Mouse (Mus musculus): ENCODE measurements around the gene Gm17660.
"Not testable (repeated sequence)": the region's sequence is repeated elsewhere in the genome, so short reads cannot be mapped to it uniquely, and the experiment has no call there.

The Gm17660 gene

DNA sequence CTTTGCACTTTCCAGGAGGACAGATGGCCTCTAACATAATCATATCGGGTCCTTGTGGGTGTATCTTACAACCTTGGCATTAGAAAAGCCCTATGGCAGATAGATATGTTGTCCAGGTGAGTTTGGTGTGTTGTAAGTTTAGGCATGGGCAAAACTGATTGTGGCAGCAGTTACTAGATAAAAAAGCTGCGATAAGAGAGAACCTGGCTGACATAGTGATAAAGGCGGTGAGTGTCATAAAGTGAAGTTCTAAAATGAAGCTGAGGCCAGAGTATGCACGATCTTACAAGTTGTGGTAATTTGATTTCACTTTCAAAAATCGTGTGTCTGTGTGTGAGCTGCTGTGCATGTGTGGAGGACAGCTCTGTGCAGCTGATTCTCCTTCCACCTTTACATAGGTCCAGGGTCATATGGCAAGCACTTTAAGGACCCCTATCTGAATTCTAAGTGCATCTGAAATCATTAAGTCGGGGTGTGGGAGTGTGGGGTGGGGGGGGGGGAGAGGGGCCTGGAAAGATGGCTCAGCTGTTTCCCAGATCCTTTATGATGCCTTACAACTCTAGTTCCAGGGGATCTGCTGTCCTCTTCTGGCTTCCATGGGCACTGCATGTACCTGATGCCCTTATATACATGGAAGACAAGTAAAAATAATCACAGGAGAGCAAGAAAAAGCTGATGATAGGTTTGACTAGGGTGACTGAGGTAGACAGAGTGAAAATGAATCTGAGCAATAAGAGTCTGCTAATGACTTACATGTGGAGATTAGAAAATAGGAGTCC, 38.1 kb downstream of the Gm17660 start:
- peak; percentile 40 to 44 for DNase-seq

DNA sequence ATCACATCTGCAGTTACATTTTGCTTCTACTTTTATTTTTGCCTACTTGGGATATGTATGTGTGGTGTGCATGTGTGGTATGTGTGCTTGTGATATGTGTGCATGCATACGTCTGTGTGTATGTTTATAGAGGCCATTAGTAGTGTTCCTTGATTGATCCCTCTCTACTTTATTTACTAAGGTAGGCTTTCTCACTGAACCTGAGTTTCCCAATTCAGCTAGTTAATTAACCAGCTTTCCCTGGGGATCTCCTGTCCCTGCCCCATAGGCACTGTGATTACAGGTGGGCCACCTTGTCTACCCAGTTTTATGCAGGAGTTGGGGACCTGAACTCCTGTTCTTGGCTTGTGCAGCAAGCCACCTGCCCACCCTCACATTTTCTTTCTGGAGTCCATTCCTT, 40.7 kb downstream of the Gm17660 start:
- no peak for DNase-seq

DNA sequence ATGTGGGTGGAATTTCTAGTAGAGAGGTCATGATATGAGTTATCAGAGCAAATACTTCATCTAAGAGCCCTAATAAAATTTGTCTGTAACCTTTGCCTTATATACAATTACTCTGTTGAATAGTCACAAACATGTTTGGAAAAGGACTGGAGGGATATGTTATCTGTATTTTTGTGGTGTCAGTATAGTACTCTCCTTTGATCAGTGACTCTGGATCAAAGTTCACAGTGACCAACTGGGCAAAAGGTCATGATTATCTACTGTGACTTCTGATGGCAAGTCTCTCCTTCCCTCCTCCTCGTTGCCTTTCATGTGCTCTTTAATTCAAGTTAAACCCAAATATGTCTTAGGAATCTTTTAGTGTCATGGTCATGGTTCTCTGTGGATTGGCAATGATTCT, 41.6 kb downstream of the Gm17660 start:
- no peak for DNase-seq

DNA sequence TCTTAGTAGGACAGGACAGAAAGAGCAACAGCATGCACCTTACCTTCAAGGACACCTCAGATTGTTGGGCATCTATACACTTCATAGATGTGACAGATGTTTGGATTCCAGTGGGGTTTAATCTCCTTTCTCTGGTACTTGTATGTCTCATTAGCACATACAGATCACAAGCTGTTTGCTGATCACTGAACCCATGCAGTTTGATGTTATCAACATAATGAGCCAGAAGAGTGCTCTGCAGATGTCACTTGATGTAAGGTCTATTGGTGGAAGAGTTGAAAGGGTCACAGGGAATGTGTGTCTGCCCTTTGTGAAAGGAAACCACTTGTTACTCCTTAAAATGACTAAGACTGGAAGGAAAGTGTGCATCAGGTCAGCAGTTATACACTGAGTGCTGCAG, 42.3 kb downstream of the Gm17660 start:
- DNase-seq, result no peak

DNA sequence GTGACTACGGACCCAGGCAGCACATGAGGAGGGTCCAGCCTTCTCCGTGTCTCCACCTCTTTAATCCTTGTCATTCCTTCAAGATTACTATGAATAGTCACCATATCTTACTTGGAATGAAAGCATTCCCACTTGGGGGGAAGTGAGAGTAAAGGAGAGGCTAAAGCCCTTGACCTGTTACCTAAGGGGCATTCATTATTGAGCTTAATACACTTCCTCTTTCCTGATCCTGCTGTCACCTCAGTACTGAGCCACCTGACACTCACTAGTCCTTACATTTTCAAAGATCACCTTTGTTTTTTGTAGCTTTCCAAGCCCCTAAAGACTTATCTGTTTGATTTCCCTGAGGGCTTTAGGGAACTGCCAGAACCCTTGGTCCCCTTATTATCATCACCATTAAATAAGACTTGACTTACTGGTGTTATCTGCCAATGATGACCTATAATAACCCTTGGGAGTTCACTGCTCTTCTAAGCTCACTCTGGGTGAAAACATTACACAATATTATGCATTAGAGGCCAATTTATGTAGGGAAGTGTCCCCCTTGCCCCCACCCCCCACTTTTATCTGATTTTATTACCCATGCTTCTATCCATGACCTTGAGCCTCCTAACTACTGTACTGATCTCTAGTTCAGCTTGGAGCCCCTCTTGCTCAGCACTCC, 44.8 kb downstream of the Gm17660 start:
- no peak for DNase-seq

DNA sequence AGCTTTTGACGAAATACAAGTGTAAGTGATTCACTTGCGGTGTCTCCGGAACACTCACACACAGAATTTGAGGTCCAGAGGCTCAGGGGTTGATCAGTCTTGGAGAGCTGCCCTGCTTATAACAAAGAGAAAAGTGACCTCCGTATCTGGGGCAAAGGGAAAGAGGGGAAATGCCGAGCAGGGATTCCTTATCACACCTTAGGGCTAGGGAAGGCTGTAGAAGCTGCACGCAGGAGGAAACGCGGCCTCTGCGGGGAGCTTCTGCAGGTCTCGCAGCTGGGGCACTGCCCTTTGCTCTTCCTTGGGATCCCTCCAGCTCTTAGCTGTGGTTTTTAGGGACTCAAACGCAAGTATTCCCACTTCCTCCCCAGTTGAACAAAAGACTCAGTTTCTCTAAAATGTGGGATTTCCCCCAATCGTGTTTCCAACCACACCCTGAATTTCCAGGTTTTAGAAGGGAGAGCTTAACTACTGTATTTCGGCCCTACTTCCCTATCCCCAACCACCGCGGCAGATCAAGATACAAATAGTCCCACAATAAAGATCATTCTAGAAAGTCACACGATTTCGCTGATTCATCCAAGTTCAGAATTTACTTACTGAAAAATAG, 52.1 kb downstream of the Gm17660 start:
- no peak for DNase-seq

DNA sequence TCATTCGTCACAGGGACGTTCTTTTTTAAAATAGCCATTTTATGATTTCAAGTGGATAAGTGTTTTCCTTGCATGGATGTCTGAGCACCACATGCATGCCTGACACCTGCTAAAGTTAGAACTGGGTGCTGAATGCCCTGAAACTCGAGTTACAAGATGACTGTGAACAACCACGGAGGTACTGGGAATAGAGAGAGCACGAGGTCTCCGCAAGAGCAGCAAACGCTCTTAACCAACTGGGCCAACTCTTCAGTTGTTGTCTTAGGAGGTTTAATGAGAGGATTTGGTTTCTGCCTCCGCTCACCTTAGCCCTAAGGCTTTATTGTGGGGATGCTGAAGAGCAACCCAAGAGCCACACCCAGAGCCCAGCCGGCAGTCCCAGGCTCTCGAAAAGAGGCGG, 52.6 kb downstream of the Gm17660 start:
- DNase-seq, result no peak

DNA sequence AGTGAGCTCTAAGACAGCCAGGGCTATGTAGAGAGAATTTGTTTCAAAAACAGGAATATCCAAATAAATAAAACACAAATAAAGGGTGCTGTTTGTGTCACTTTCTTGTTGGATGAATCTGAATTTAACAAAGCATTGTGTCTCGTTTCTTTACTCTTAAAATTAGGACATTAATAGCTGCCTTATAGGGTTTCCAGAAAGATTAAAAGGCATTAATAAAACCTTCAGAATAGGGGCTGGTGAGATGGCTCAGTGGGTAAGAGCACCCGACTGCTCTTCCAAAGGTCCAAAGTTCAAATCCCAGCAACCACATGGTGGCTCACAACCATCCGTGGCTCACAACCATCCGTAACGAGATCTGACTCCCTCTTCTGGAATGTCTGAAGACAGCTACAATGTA, 53.2 kb downstream of the Gm17660 start:
- not testable (repeated sequence) for DNase-seq

DNA sequence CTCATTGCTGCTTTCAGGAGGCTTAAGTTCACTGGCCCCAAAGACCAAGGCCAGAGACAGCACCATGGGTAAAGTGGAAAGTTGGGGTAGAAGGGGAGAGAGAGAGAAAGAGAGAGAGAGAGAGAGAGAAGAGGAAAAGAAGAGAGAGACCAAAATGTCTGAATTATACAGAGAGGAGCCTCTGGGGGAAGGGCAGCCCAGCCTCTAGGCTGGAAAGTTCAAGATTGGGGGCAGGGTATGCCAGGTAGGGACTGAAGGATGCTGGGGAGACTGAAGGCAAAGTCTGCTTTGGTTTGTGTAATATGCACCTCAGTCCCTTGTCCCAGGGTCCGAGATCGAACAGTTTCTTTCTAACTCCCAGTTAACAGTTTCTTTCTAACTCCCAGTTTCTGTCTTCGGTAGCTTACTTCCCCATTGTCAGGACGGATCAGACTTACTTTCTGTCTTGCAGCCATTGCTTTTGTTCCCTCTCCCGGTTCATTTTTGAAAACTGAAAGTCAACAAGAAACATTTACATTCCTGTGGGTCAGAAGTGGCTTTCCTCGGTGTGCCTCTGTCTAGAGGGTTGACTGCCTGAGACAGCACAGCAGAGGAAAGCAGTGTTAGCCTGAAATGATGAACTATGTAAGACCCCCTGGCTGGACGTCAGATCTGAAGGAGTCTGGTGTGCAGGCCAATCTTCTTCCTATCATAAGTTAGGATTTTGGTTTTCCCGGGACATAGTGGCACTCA, 54.0 kb downstream of the Gm17660 start:
- no peak for DNase-seq

DNA sequence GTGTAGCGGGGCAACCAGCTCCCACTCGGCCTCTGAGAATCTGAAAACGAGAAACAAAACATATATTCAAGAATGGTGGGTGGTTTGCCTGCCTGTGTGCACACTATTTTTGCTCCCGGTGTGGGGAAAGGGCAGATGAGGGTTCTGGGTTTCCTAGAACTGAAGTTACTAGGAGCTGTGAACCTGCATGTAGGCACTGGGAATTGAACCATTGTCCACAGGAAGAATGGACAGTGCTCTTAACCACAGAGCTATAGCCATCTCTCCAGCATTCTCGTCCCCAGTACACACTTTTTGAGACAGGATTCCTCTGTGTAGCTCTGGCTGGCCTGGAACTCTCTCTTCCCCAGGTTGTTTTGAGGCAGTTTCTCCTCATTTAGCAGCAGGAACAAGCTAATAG, 54.9 kb downstream of the Gm17660 start:
- no peak for DNase-seq

DNA sequence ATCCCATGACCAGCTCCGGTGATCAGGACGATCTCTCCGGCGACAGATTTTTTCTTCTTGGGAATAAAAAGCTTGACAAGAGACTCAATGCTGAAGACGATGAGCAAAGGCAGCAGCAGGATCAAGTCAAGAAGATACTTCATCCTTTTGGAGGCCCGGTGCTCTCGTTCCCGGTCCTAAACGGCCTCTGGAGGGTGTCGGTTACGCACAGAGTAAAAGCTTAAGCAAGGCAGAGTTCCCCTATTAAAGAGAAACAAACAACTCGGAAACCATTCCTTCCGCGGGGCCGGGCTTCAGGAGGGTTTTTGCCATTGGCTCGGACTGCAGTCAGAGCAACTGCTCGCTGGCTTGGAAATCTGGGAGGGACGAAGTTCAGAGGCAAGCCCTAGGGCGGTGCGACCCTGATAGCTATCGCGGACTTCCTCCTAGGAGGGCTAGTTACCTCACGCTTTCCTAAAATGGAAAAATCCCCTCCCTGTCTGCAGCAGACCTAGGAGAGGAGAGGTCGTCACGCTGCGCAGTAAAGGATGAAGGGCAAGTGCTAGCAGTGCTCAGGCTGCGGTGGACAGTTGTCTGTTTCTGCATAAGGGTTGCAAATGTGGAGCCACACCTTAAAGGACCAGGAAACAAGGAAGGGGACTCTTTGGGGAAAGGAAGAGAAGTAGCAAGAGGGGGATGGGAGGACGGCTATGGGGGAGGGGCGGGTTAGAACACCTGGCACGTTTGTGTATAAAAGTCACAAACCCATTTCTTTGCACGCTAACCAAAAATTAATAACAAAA, 55.6 kb downstream of the Gm17660 start, which contains the start of gene Hsd17b11:
Hsd17b11 (minus strand) TSS at position 323 of the 782 bp plus-strand sequence.
- peak; percentile 66 to 71 for DNase-seq
